Mouse (Mus musculus) erythroblast, embryonic 14.5 days (primary cell): ENCODE results near the gene Abhd17c. TPM values are rescaled to one million over a fixed set of nuclear protein-coding genes. Genes with fewer than 3 reads are reported as not detected.
"Not testable (repeated sequence)": the region's sequence is repeated elsewhere in the genome, so short reads cannot be mapped to it uniquely, and the experiment has no call there.

Experiments used
- H3K27me3 ChIP-seq: 2 replicates; pipeline ENCODE4 v1.6.1; 2012; ENCODE audit warnings: inconsistent platforms; ENCODE audit not compliant: control insufficient read depth
- H3K36me3 ChIP-seq: 2 replicates; pipeline ENCODE4 v1.6.1; 2012; ENCODE audit warnings: mild to moderate bottlenecking, inconsistent platforms; ENCODE audit not compliant: control insufficient read depth
- H3K4me1 ChIP-seq: 2 replicates; pipeline ENCODE4 v1.6.1; 2012; ENCODE audit warnings: inconsistent platforms; ENCODE audit not compliant: control insufficient read depth
- H3K4me3 ChIP-seq: replicated peaks from 2 replicates; pipeline ENCODE3; 2012; ENCODE audit warnings: moderate library complexity, mild to moderate bottlenecking, inconsistent platforms
- H3K9me3 ChIP-seq: 2 replicates; pipeline ENCODE4 v1.6.1; 2012; ENCODE audit warnings: low read length, inconsistent platforms, mixed read lengths; ENCODE audit not compliant: control insufficient read depth
- GATA1 ChIP-seq: IDR thresholded peaks from 2 replicates; pipeline ENCODE4 v1.6.1; 2012; ENCODE audit warnings: low read length, inconsistent platforms, mixed read lengths
- TAL1 ChIP-seq: IDR thresholded peaks from 3 replicates; pipeline ENCODE4 v1.6.1; 2012; ENCODE audit warnings: low read length, inconsistent platforms, mixed read lengths
- polyA plus RNA-seq: library from polyadenylated mRNA; stranded (reverse); fragments of >175 nt; gene quantifications from 2 replicates; pipeline ENCODE4 v1.2.3, GENCODE M21; 2012

The Abhd17c gene
- 0.47 and 0.63 TPM in 2 replicates for polyA plus RNA-seq

- H3K4me3 ChIP-seq: peak within 1 kb of the TSS; percentile 86
- H3K4me1 ChIP-seq: peaks cover 40% of the 10 kb centered on the region
- no peaks in the 10 kb centered on the region for H3K9me3 ChIP-seq
- peaks cover 8% of the 10 kb centered on the region for H3K36me3 ChIP-seq
- no peak for TF ChIP-seq TAL1
- TF ChIP-seq GATA1: no peak
- peaks cover 10% of the 10 kb centered on the region for H3K27me3 ChIP-seq
Observed at GRCm38 (mm10) chr7:84151001-84151959, at the start of gene Abhd17c. Gene Abhd17c, minus strand, starts transcription at chr7:84151893.

DNA sequence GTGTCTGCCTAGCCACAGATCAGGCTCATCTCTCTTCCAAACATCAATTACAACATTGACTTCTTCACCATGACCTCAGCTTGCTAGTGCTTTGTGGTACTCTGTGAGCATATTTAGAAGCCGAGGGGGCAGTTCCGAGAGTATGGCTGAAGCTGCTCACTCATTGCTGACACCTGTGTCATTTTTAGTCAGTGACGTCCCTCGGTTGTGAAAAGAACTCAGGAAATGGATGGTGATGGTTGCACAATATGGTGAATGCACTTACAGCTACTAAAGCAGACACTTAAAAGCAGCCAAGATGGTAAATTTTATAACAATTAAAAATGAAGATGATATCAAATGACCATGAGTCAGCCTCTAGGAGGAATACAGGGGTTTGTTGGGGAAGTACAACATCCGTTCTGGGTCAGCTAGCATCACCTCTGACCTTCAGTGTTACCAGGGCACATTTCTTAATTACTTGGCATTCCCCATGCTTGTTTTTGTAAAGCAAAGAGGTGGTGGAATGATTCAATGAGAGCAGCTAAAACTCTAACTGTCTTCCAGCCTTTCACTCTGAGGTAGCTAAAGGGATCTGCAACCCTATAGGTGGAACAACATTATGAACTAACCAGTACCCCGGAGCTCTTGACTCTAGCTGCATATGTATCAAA lies 45.6 kb upstream of the Abhd17c start:
- no peak for TF ChIP-seq GATA1
- TF ChIP-seq TAL1: no peak
- Histone ChIP-seq H3K4me1 (no peaks in the 10 kb centered on the region), H3K27me3 (no peaks in the 10 kb centered on the region), H3K9me3 (no peaks in the 10 kb centered on the region), H3K36me3 (no peaks in the 10 kb centered on the region), H3K4me3 (no peak overlapping the region)

DNA sequence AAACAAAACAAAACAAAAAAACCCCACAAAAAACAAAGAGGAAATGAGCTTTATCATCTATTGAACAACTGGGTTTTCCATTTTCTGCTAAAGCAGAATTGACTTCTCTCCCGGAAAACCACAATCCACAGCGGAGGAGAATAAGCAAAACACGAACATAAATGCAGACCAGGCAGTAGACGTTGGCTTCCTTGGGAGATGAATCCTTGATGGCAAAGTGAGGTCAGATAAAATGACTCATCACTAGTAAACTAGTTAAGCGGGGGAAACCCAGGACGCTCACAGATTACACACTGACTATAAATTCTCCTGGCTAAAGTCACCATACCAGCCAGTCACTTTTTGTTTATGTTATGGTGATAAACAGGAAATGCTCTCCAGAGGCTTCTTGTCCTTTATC lies 44.5 kb upstream of the Abhd17c start:
- no peaks in the 10 kb centered on the region for H3K9me3 ChIP-seq
- no peaks in the 10 kb centered on the region for H3K36me3 ChIP-seq
- H3K27me3 ChIP-seq: no peaks in the 10 kb centered on the region
- H3K4me1 ChIP-seq: no peaks in the 10 kb centered on the region
- TF ChIP-seq TAL1: no peak
- TF ChIP-seq GATA1: no peak
- no peak overlapping the region for H3K4me3 ChIP-seq

DNA sequence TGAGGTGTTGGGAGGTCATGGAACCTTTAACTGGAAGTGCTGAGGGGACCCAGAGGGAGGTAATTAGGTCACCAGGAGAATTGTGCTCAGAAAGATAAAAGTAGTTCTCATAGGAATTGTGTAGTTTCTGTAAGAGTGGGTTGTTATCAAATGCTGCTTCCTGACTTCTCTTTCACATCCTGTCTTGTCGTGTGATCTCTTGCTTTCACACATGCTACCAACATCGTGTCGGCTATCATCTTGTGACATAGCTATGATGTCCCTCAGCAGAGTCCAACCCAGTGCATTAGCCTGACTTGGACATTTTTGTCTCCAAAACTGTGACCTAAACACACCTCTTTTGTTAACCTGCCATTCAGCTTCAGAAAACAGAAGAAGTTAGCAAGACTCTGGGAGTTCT lies 40.6 kb upstream of the Abhd17c start:
- H3K27me3 ChIP-seq: no peaks in the 10 kb centered on the region
- no peak for TF ChIP-seq GATA1
- TF ChIP-seq TAL1: no peak
- H3K36me3 ChIP-seq: no peaks in the 10 kb centered on the region
- no peaks in the 10 kb centered on the region for H3K4me1 ChIP-seq
- H3K4me3 ChIP-seq: no peak overlapping the region
- H3K9me3 ChIP-seq: no peaks in the 10 kb centered on the region

GRCm38 (mm10) chr7:84191476-84191875 lies 39.8 kb upstream of the Abhd17c start:
- no peaks in the 10 kb centered on the region for H3K36me3 ChIP-seq
- no peaks in the 10 kb centered on the region for H3K4me1 ChIP-seq
- TF ChIP-seq TAL1: no peak
- TF ChIP-seq GATA1: no peak
- no peaks in the 10 kb centered on the region for H3K9me3 ChIP-seq
- H3K27me3 ChIP-seq: no peaks in the 10 kb centered on the region
- H3K4me3 ChIP-seq: no peak overlapping the region

- TF ChIP-seq GATA1 (no peak), TAL1 (no peak)
- Histone ChIP-seq H3K4me1 (no peaks in the 10 kb centered on the region), H3K27me3 (no peaks in the 10 kb centered on the region), H3K4me3 (no peak overlapping the region), H3K9me3 (no peaks in the 10 kb centered on the region), H3K36me3 (no peaks in the 10 kb centered on the region)
Observed at GRCm38 (mm10) chr7:84188196-84188595, 36.5 kb upstream of the Abhd17c start.

GRCm38 (mm10) chr7:84185196-84185595 lies 33.5 kb upstream of the Abhd17c start:
- no peak for TF ChIP-seq TAL1
- no peak for TF ChIP-seq GATA1
- H3K4me3 ChIP-seq: no peak overlapping the region
- H3K36me3 ChIP-seq: no peaks in the 10 kb centered on the region
- H3K9me3 ChIP-seq: no peaks in the 10 kb centered on the region
- no peaks in the 10 kb centered on the region for H3K4me1 ChIP-seq
- H3K27me3 ChIP-seq: no peaks in the 10 kb centered on the region

- Histone ChIP-seq H3K4me1 (no peaks in the 10 kb centered on the region), H3K27me3 (no peaks in the 10 kb centered on the region), H3K36me3 (no peaks in the 10 kb centered on the region), H3K9me3 (no peaks in the 10 kb centered on the region), H3K4me3 (no peak overlapping the region)
- no peak for TF ChIP-seq GATA1
- no peak for TF ChIP-seq TAL1
Observed at GRCm38 (mm10) chr7:84184703-84185102, 33.0 kb upstream of the Abhd17c start.

DNA sequence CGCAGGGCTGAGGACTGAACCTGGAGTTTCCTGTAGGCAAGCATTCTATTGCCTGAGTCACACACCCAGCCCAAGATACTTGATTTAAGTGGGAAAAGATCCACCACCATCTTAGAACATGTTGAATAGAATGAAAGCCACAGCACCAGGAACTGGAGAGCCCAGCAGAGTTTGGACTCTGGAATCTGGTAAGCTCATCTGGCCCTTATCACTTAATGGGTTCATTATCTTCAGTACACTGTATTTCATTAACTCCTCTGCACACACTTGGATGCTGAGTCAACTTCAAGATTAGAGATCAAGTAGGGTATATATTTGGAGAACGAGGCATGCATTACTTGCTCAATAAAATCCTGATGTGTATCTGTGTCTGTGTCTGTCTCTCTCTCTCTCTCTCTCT lies 27.1 kb upstream of the Abhd17c start:
- not testable (repeated sequence) for H3K4me3 ChIP-seq, H3K9me3 ChIP-seq, H3K27me3 ChIP-seq, H3K36me3 ChIP-seq, H3K4me1 ChIP-seq
